Mouse (Mus musculus): ENCODE measurements at regions not wholly inside any gene's neighbourhood (a gene's known extent, or its start where the extent isn't known, plus 50 kb on each side); places are given as distances from the start of the nearest gene placed in this dataset.

- TF ChIP-seq CTCF (IDR thresholded peaks at IDR 0.05; ENCODE audit: low read depth) (no peak), EP300 (optimal IDR thresholded peaks at IDR 0.05) (no peak)
Measured at GRCm38 (mm10) chr8:49563499-49564279, 719.9 kb upstream of the Tenm3 start.
